Mouse (Mus musculus) CH12.LX (cell line): Measurements from ENCODE around the gene Tmem268. TPM values are rescaled to one million over a fixed set of nuclear protein-coding genes. Genes with fewer than 3 reads are reported as not detected.

Source experiments
- DNase-seq: peaks from one replicate; pipeline ENCODE4 v3.0.0-alpha.2; 2013; ENCODE audit errors: extremely low read depth
- H3K27ac ChIP-seq: 2 replicates; pipeline ENCODE4 v1.5.1; 2012; ENCODE audit warnings: low read depth, mild to moderate bottlenecking, control low read depth, moderate library complexity; ENCODE audit not compliant: insufficient read depth
- H3K27me3 ChIP-seq: replicated peaks from 2 replicates; pipeline ENCODE3; 2012; ENCODE audit warnings: inconsistent platforms
- H3K36me3 ChIP-seq, 2 experiments: replicated peaks in 1 of 2; 2 replicates each; pipeline versions ENCODE3 to v1.6.1; 2012; ENCODE audit warnings: inconsistent platforms in 1 of 2, low read length in 1 of 2, mild to moderate bottlenecking in 1 of 2, mixed read lengths in 1 of 2, moderate library complexity in 1 of 2; ENCODE audit not compliant: control insufficient read depth in 1 of 2, insufficient read depth in 1 of 2
- H3K4me1 ChIP-seq, 2 experiments: 2 replicates each; pipeline ENCODE4 v1.6.1; 2012; ENCODE audit warnings: inconsistent platforms in 1 of 2, moderate library complexity in 1 of 2; ENCODE audit not compliant: insufficient read depth in 2 of 2, control insufficient read depth in 1 of 2
- H3K4me2 ChIP-seq: 2 replicates; pipeline ENCODE4 v1.6.1; 2012; ENCODE audit warnings: low read depth, mild to moderate bottlenecking, control low read depth; ENCODE audit not compliant: poor library complexity, insufficient read depth, severe bottlenecking
- H3K4me3 ChIP-seq, 3 experiments: fragments of 150-350 bp in 1 of 3; sonication (generic) in 1 of 3; replicated peaks in 1 of 3; 2 replicates each; pipeline versions ENCODE3 to v1.5.1; 2011 to 2012; ENCODE audit warnings: low read depth in 2 of 3, low read length in 2 of 3, mild to moderate bottlenecking in 2 of 3, moderate library complexity in 2 of 3, control low read depth in 1 of 3, improper control_type of control experiment in 1 of 3, inconsistent platforms in 1 of 3, mixed read lengths in 1 of 3; ENCODE audit not compliant: poor library complexity in 1 of 3
- H3K79me2 ChIP-seq: replicated peaks from 2 replicates; pipeline ENCODE4 v1.6.1; 2012; ENCODE audit warnings: mild to moderate bottlenecking, moderate library complexity; ENCODE audit not compliant: control insufficient read depth, poor library complexity, insufficient read depth, severe bottlenecking; ENCODE audit errors: extremely low read depth
- H3K9ac ChIP-seq: 2 replicates; pipeline ENCODE4 v1.6.1; 2012; ENCODE audit warnings: low read depth, mild to moderate bottlenecking, control low read depth, moderate library complexity; ENCODE audit not compliant: insufficient read depth
- H3K9me3 ChIP-seq: replicated peaks from 2 replicates; pipeline ENCODE3; 2012; ENCODE audit warnings: low read length, inconsistent platforms, mixed read lengths
- CHD2 ChIP-seq: IDR thresholded peaks from 2 replicates; pipeline ENCODE4 v1.6.1; 2011; ENCODE audit warnings: low read length, improper control_type of control experiment
- CTCF ChIP-seq, 2 experiments: IDR thresholded peaks in 1 of 2; conservative IDR thresholded peaks in 1 of 2; 2 replicates each; pipeline ENCODE4 v1.5.1; 2011 to 2012; ENCODE audit warnings: low read depth in 2 of 2, low read length in 2 of 2, improper control_type of control experiment in 1 of 2, inconsistent platforms in 1 of 2, mild to moderate bottlenecking in 1 of 2, moderate library complexity in 1 of 2
- E2F4 ChIP-seq: IDR thresholded peaks from 2 replicates; pipeline ENCODE4 v1.6.1; 2011; ENCODE audit warnings: low read depth, low read length, improper control_type of control experiment; ENCODE audit not compliant: insufficient replicate concordance
- ELF1 ChIP-seq: IDR thresholded peaks from 2 replicates; pipeline ENCODE4 v1.6.1; 2014; ENCODE audit warnings: low read depth, mild to moderate bottlenecking, inconsistent platforms, low read length, improper control_type of control experiment
- EP300 ChIP-seq: IDR thresholded peaks from 2 replicates; pipeline ENCODE4 v1.6.1; 2011; ENCODE audit warnings: low read length, improper control_type of control experiment
- ETS1 ChIP-seq: conservative IDR thresholded peaks from 2 replicates; pipeline ENCODE4 v1.6.1; 2012; ENCODE audit warnings: low read depth, mild to moderate bottlenecking, inconsistent platforms, low read length, improper control_type of control experiment, moderate library complexity
- GABPA ChIP-seq: IDR thresholded peaks from 2 replicates; pipeline ENCODE4 v1.6.1; 2012; ENCODE audit warnings: low read depth, low read length, improper control_type of control experiment, inconsistent platforms; ENCODE audit not compliant: insufficient replicate concordance
- HCFC1 ChIP-seq: IDR thresholded peaks from 2 replicates; pipeline ENCODE4 v1.6.1; 2012; ENCODE audit warnings: low read depth, mild to moderate bottlenecking, inconsistent platforms, low read length, improper control_type of control experiment
- JUN ChIP-seq: IDR thresholded peaks from 2 replicates; pipeline ENCODE4 v1.6.1; 2011; ENCODE audit warnings: low read depth, mild to moderate bottlenecking, low read length, improper control_type of control experiment, moderate library complexity; ENCODE audit not compliant: insufficient read depth
- MAFK ChIP-seq: IDR thresholded peaks from 2 replicates; pipeline ENCODE4 v1.6.1; 2011; ENCODE audit warnings: low read length, improper control_type of control experiment; ENCODE audit not compliant: insufficient replicate concordance
- MAX ChIP-seq: IDR thresholded peaks from 2 replicates; pipeline ENCODE4 v1.6.1; 2011; ENCODE audit warnings: low read length, improper control_type of control experiment
- MAZ ChIP-seq: IDR thresholded peaks from 2 replicates; pipeline ENCODE4 v1.6.1; 2012; ENCODE audit warnings: low read depth, mild to moderate bottlenecking, inconsistent platforms, low read length, improper control_type of control experiment, moderate library complexity
- MEF2A ChIP-seq: IDR thresholded peaks from 2 replicates; pipeline ENCODE4 v1.6.1; 2014; ENCODE audit warnings: low read depth, mild to moderate bottlenecking, inconsistent platforms, low read length, improper control_type of control experiment, borderline replicate concordance
- NRF1 ChIP-seq: IDR thresholded peaks from 2 replicates; pipeline ENCODE4 v1.6.1; 2014; ENCODE audit warnings: low read depth, mild to moderate bottlenecking, inconsistent platforms, low read length, improper control_type of control experiment, moderate library complexity
- POLR2A ChIP-seq: IDR thresholded peaks from 2 replicates; pipeline ENCODE4 v1.6.1; 2011; ENCODE audit warnings: low read depth, mild to moderate bottlenecking, improper control_type of control experiment, low read length
- POLR2AphosphoS2 ChIP-seq: IDR thresholded peaks from 2 replicates; pipeline ENCODE4 v1.6.1; 2011; ENCODE audit warnings: low read depth, low read length, improper control_type of control experiment
- RAD21 ChIP-seq: IDR thresholded peaks from 2 replicates; pipeline ENCODE4 v1.6.1; 2011; ENCODE audit warnings: low read depth, mild to moderate bottlenecking, low read length, improper control_type of control experiment, moderate library complexity
- SIN3A ChIP-seq: IDR thresholded peaks from 2 replicates; pipeline ENCODE4 v1.6.1; 2012; ENCODE audit warnings: low read length, improper control_type of control experiment, inconsistent platforms
- TBP ChIP-seq: conservative IDR thresholded peaks from 2 replicates; pipeline ENCODE4 v1.6.1; 2011; ENCODE audit warnings: low read depth, low read length, improper control_type of control experiment
- USF2 ChIP-seq: conservative IDR thresholded peaks from 2 replicates; pipeline ENCODE4 v1.6.1; 2011; ENCODE audit warnings: low read depth, low read length, improper control_type of control experiment
- ZKSCAN1 ChIP-seq: IDR thresholded peaks from 2 replicates; pipeline ENCODE4 v1.6.1; 2012; ENCODE audit warnings: low read depth, inconsistent platforms, low read length, improper control_type of control experiment, borderline replicate concordance
- ZNF384 ChIP-seq: IDR thresholded peaks from 2 replicates; pipeline ENCODE4 v1.6.1; 2012; ENCODE audit warnings: low read depth, low read length, improper control_type of control experiment, inconsistent platforms
- dilution Hi-C: fragments of 300-500 bp; cut with MboI; formaldehyde crosslinking; loops from 2 replicates; pipeline ENCODE4 v1.14.3; 2020; ENCODE audit warnings: low sequenced_read_pairs; ENCODE audit not compliant: extremely low pct_unique_long_range_greater_than_20kb, extremely low pct_ligation_motif_present
- in situ Hi-C: fragments of 300-500 bp; cut with MboI; formaldehyde crosslinking; loops from 3 replicates; pipeline ENCODE4 v1.14.3; 2019; ENCODE audit warnings: low sequenced_read_pairs, low pct_ligation_motif_present, low pct_unique_long_range_greater_than_20kb, mixed read lengths
- polyA plus RNA-seq: library from polyadenylated mRNA; unstranded; fragments of >175 nt; gene quantifications from 2 replicates; pipeline ENCODE4 v1.2.1, GENCODE M21; 2012; ENCODE audit warnings: low read depth; ENCODE audit not compliant: insufficient read length
- total RNA-seq, 2 experiments: library from RNA; depleted of rRNA; stranded (reverse); fragments of 300-350 nt in 1 of 2; fragments of >200 nt in 1 of 2; gene quantifications; 2 replicates each; pipeline ENCODE4 v1.2.3; 2012 to 2014

Gene Tmem268
- total and polyA plus RNA-seq, 3 experiments, result 8.3 to 11.1 (median 9.4) TPM

DNA sequence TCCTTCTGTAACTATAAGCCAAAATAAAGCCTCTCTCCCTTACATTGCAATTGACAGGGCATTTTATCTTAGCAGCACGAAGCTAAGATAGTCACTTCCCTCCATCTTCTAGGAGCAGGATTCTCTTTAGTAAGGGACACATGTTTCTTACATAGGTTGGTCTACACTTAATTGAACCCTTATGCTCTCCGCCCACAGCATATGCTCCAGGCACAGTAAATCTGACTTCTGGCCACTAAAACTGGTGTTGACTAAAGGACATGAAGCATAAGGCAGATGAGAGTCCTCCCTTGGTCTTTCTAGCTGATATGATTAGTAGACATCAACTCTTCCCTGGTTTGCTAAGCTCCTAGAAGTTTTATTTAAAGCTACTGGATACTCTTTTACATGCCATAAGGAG, 45.7 kb upstream of the Tmem268 start:
- Histone ChIP-seq H3K4me1 (peaks cover 9 to 23% of the 10 kb centered on the region in 2 experiments), H3K36me3 (no peaks in the 10 kb centered on the region), H3K79me2 (no peaks in the 10 kb centered on the region), H3K27me3 (no peaks in the 10 kb centered on the region), H3K4me3 (no peak overlapping the region), H3K9ac (no peak overlapping the region), H3K9me3 (peaks cover 3% of the 10 kb centered on the region), H3K4me2 (no peak overlapping the region), H3K27ac (no peak overlapping the region)
- no peak for TF ChIP-seq ETS1
- no peak for TF ChIP-seq CHD2
- no peak for TF ChIP-seq TBP
- TF ChIP-seq SIN3A, result no peak
- no peak for TF ChIP-seq GABPA
- no peak for TF ChIP-seq ELF1
- TF ChIP-seq HCFC1, result no peak
- TF ChIP-seq JUN, result no peak
- no peak for TF ChIP-seq E2F4
- no peak for TF ChIP-seq MAX
- no peak for TF ChIP-seq USF2
- no peak for TF ChIP-seq CTCF (conservative IDR thresholded peaks at IDR 0.05 in 1 of 2, IDR thresholded peaks at IDR 0.05 in 1 of 2; ENCODE audit: low read depth in 2 of 2, low read length in 2 of 2)
- TF ChIP-seq MEF2A, result no peak
- no peak for TF ChIP-seq MAFK
- dilution Hi-C loops (no loop called here), in situ Hi-C loops (no loop called here)
- DNase-seq, result no peak

DNA sequence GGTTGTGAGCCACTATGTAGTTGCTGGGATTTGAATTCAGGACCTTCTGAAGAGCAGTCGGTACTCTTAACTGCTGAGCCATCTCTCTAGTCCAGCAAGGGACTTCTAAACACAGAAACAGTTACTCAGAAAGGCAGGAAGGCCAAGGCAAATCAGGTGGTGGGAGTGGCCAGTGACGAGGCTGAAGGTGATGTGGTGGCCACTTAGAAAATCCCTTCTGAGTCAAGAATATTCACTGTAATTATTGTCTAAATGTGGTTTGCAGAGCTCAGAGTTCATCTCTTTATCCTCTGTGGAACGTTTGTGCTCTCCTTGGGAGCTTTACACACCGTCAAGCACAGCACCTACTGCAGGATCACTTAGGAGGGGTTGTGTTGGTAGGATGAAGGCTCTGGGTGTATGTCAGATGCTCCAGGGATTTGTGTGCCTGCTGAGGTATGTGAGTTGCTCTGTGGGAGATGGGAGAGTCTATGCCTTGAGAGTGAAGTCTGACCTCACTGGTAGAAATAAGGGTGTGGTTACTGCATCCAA, 44.1 kb upstream of the Tmem268 start:
- no peak overlapping the region for H3K27ac ChIP-seq
- H3K9ac ChIP-seq, result no peak overlapping the region
- in situ Hi-C loops, result no loop called here
- peak; percentile 68 for DNase-seq
- dilution Hi-C loops, result no loop called here
- no peaks in the 10 kb centered on the region for H3K36me3 ChIP-seq
- H3K4me3 ChIP-seq, result no peak overlapping the region
- peak overlapping the region; percentile 70; the same call in 1 of the 2 replicates for H3K4me2 ChIP-seq
- H3K4me1 ChIP-seq, result peaks cover 9 to 23% of the 10 kb centered on the region in 2 experiments
- peaks cover 4% of the 10 kb centered on the region for H3K9me3 ChIP-seq
- no peaks in the 10 kb centered on the region for H3K79me2 ChIP-seq
- H3K27me3 ChIP-seq, result no peaks in the 10 kb centered on the region
- TF ChIP-seq NRF1, result no peak
- TF ChIP-seq POLR2AphosphoS2, result no peak
- no peak for TF ChIP-seq SIN3A
- no peak for TF ChIP-seq MAX
- TF ChIP-seq ZNF384, result no peak
- TF ChIP-seq POLR2A, result no peak
- TF ChIP-seq EP300, result no peak
- TF ChIP-seq ZKSCAN1, result no peak
- TF ChIP-seq MEF2A, result no peak
- TF ChIP-seq MAZ, result no peak
- no peak for TF ChIP-seq CTCF (conservative IDR thresholded peaks at IDR 0.05 in 1 of 2, IDR thresholded peaks at IDR 0.05 in 1 of 2; ENCODE audit: low read depth in 2 of 2, low read length in 2 of 2)
- no peak for TF ChIP-seq RAD21
